Mouse (Mus musculus): ENCODE measurements at regions not wholly inside any gene's neighbourhood (a gene's known extent, or its start where the extent isn't known, plus 50 kb on each side); places are given as distances from the start of the nearest gene placed in this dataset.

DNA sequence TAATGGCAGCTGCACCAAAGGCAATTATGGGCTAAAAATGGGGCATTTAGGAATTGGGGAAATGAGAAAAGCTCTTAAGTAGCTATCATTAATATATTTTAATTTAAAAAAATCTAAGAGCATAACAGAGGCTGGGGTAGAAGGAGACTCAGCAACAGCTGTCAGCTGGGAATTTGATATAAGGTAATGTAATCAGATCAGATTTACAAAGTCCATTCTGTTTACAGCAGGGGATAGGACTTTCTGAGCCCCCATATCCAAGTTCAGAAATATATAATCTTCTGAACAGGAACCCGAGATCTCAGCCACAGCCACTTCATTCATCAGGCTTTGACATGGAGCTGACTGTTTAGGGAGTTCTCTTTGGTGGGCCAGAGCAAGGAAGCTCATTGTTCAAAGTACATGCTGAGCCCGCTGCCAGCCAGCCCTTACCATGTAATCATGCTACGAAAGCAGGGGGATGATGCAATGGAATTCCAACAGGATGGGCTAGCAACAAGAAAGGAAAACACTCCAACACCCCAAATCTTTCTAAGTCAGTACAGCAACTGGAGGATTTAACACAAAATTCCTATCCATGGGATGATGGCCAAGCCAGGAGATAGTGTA lies 157.9 kb downstream of the Gsdmc2 start:
- TF ChIP-seq POLR2A (IDR thresholded peaks at IDR 0.05; ENCODE audit: extremely low read depth, insufficient read depth, low read length): no peak
- no peak for TF ChIP-seq CTCF (IDR thresholded peaks at IDR 0.05; ENCODE audit: low read depth, low read length)
